Mouse (Mus musculus): ENCODE measurements around the gene Myo10.

DNA sequence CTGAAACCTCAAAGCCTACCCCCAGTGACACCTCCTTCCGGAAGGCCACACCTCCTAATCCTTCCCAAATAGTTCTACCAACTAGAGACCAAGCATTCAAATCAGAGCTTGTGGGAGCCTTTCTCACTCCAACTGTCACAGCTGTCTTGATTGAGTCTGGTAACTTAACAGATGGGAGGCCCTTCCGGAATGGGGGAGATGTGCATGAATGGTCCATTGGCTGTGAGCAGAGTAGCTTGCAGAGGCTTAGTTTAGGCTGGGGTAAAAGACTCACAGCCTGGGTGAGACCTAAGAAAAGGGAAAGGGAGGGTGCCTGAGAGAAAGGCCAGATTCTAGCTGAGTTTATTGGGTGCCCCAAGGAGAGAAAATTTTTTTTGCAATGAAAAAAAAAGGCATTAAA is 26.0 kb downstream of the Myo10 start:
- no peak for TF ChIP-seq CTCF (IDR thresholded peaks at IDR 0.05; ENCODE audit: extremely low read depth, insufficient read depth, low read length)
- TF ChIP-seq POLR2A (IDR thresholded peaks at IDR 0.05; ENCODE audit: extremely low read depth, insufficient read depth, low read length): no peak

Data from cortical plate, adult 2 months (tissue).